Mouse (Mus musculus): ENCODE data around the gene Fam110a.

Gene Fam110a

DNA sequence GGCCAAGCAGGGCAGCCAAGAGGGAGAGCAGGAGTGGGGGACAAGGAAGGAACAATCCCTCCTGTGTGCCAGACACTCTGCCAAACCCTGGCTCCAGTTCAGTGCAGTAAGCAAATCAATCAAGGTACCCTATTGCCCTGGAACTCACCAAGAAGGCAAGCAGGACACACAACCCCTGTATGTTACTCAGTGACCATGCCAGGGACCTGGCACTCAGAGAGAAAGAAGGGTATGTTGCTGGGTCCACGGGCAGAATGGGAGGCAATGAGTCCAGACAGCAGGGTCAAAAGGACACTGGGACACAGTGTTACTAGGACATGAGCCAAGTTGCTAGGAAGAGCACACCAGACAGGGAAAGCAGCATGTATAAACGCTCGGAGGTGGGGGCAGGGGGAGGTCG lies 54.3 kb downstream of the Fam110a start:
- DNase-seq = peak; percentile 29

DNA sequence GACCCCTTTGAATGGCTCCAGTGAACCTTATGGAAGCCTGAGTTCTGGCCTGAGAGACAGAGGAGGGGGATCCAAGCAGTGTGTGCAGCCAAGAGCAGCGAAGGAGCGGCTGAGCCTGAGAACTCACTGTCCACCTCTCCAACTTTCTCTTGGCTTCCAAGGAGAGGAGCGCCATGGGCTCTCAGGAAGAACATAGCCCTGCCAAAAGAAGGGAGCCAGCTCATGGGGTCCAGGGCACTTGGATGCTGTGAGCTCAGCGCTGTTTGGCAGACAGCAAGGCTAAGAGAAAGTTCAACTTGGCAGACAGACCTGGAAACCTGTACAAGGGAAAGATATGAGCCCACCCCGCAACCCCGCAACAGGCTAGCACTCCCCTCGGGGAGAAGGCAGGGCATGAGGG lies 55.7 kb downstream of the Fam110a start:
- DNase-seq = no peak

DNA sequence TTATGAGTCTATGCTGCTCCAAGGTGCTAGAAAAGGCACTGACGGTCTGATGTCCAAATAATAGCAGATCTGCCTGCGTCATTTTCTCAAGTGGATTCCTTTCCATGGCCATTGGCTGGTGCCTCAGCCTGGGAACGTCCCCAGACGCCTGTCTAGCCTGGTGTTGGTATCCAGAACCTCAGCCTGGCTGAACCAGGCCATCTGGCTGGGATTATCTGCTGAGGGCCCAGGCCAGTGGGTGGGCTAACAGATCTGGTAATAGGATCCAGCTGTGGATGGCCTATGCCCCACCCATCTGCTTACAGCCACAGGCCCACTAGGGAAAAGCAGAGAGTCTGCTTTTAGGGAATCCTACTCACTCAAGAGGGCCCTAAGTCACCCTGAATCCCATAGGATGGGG lies 58.4 kb downstream of the Fam110a start:
- DNase-seq = peak; percentile 51

DNA sequence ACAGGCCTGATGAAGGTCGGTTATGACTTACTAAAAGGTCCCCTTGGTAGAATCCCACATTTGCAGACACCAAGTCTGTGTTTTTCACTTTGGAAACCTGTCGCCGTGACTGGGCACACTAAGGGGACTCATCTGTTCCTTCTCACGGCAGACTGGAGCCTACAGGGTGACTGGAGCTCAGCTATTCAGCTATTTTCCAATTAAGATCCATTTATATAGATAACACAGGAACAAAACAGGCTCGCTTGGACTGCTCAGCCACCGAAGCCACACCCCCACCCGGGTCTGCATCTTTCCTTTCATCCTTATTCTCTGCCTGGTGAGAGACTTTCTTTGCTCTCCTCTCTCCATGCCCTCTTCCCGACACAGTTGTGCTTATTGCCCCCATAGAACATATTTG lies 59.0 kb downstream of the Fam110a start:
- no peak for DNase-seq

All from lung, postnatal 10 days (tissue).